Mouse (Mus musculus) gastrocnemius, postnatal 14 days (tissue): ENCODE data around the gene Ocrl. TPM values are rescaled to one million over a fixed set of nuclear protein-coding genes. Genes with fewer than 3 reads are reported as not detected.

ENCODE experiments used
- DNase-seq: peaks from one replicate; pipeline ENCODE4 v3.0.0; 2021; ENCODE audit warnings: mixed read lengths
- intact Hi-C: fragments of 180-260 bp; cut with DNase I; formaldehyde crosslinking; loops from one replicate; pipeline ENCODE4 v1.15.1; 2025; ENCODE audit warnings: low total_unique reads
- total RNA-seq, 2 experiments: library from RNA; stranded (reverse); gene quantifications; 2 replicates each; pipeline ENCODE4 v1.2.3; 2021

The Ocrl gene
- total RNA-seq, 2 experiments from 2014 or later, result 6.8 to 13.5 TPM

GRCm38 (mm10) chrX:47971366-47972128 is 59.4 kb downstream of the Ocrl start:
- intact Hi-C loops, result no loop called here

GRCm38 (mm10) chrX:47976551-47976950 is 64.4 kb downstream of the Ocrl start:
- peak; percentile 18 for DNase-seq
- intact Hi-C loops, result no loop called here

More at GRCm38 (mm10) chrX:47971366-47972128, 59.4 kb downstream of the Ocrl start:
- no peak for DNase-seq

GRCm38 (mm10) chrX:47977078-47977477 is 64.9 kb downstream of the Ocrl start:
- no peak for DNase-seq
- intact Hi-C loops, result no loop called here

GRCm38 (mm10) chrX:47985000-47985619 is 72.9 kb downstream of the Ocrl start:
- peak; percentile 36 for DNase-seq
- intact Hi-C loops, result no loop called here

GRCm38 (mm10) chrX:47988024-47988423 is 75.8 kb downstream of the Ocrl start:
- intact Hi-C loops, result no loop called here

GRCm38 (mm10) chrX:47992606-47993005 is 80.4 kb downstream of the Ocrl start:
- intact Hi-C loops, result loop anchor here (10.0 kb wide), 2 partner anchors 132 to 392 kb away; no protein-coding TSS in a partner anchor
- peak; percentile 67 for DNase-seq

More at GRCm38 (mm10) chrX:47988024-47988423, 75.8 kb downstream of the Ocrl start:
- peak; percentile 32 for DNase-seq

GRCm38 (mm10) chrX:47998412-47998811 is 86.2 kb downstream of the Ocrl start:
- intact Hi-C loops, result loop anchor here (10.0 kb wide), 2 partner anchors 126 to 386 kb away; no protein-coding TSS in a partner anchor
- no peak for DNase-seq

GRCm38 (mm10) chrX:48001151-48001550 is 89.0 kb downstream of the Ocrl start:
- DNase-seq, result no peak
- intact Hi-C loops, result no loop called here

GRCm38 (mm10) chrX:48004786-48005185 is 92.6 kb downstream of the Ocrl start:
- DNase-seq, result no peak
- intact Hi-C loops, result no loop called here

- intact Hi-C loops, result no loop called here
- DNase-seq, result no peak
Observed at GRCm38 (mm10) chrX:48006062-48006461, 93.9 kb downstream of the Ocrl start.

- intact Hi-C loops, result no loop called here
Observed at GRCm38 (mm10) chrX:48011656-48012055, 99.5 kb downstream of the Ocrl start.

More at GRCm38 (mm10) chrX:48011656-48012055, 99.5 kb downstream of the Ocrl start:
- DNase-seq, result no peak

Other genes starting within 250 kb of the Ocrl start
- 1 to 10 TPM; 2.3 to 3.0 TPM for gene Smarca1, start 19.4 kb upstream of the Ocrl start, total RNA-seq
- 10 to 100 TPM in 1 of 2 experiments, 1 to 10 TPM in 1; 9.1 to 16.8 TPM for gene Apln, start 122.5 kb downstream of the Ocrl start, total RNA-seq
- 1 to 10 TPM in 1 of 2 experiments, under 1 TPM in 1; 0.49 to 1.7 TPM for gene Xpnpep2, start 196.3 kb downstream of the Ocrl start, total RNA-seq
- under 1 TPM; 0.51 to 0.55 TPM for gene Sash3, start 234.0 kb downstream of the Ocrl start, total RNA-seq